Mouse (Mus musculus) testis, adult 2 months (tissue): ENCODE measurements around the gene Sephs2. TPM values are rescaled to one million over a fixed set of nuclear protein-coding genes. Genes with fewer than 3 reads are reported as not detected.

Experiments
- H3K27ac ChIP-seq: fragments of 200-500 bp; 2 replicates; pipeline ENCODE4 v1.5.1; 2012; ENCODE audit warnings: low read depth, low read length; ENCODE audit not compliant: control insufficient read depth, insufficient read depth
- H3K27me3 ChIP-seq: fragments of 200-500 bp; 2 replicates; pipeline ENCODE4 v1.6.1; 2012; ENCODE audit warnings: mild to moderate bottlenecking, low read length, moderate library complexity; ENCODE audit not compliant: control insufficient read depth, insufficient read depth
- H3K36me3 ChIP-seq: fragments of 200-500 bp; 2 replicates; pipeline ENCODE4 v1.6.1; 2012; ENCODE audit warnings: mild to moderate bottlenecking, low read length; ENCODE audit not compliant: control insufficient read depth, insufficient read depth
- H3K4me1 ChIP-seq: fragments of 200-500 bp; 2 replicates; pipeline ENCODE4 v1.6.1; 2012; ENCODE audit warnings: low read length; ENCODE audit not compliant: control insufficient read depth, insufficient read depth
- H3K4me3 ChIP-seq: fragments of 200-500 bp; 2 replicates; pipeline ENCODE4 v1.5.1; 2012; ENCODE audit warnings: low read depth, mild to moderate bottlenecking, low read length, moderate library complexity, mixed read lengths; ENCODE audit not compliant: control insufficient read depth
- CTCF ChIP-seq: fragments of 200-500 bp; IDR thresholded peaks from 2 replicates; pipeline ENCODE4 v1.5.1; 2012; ENCODE audit warnings: low read depth, mild to moderate bottlenecking, inconsistent platforms, low read length, moderate library complexity; ENCODE audit not compliant: control insufficient read depth, insufficient read depth, insufficient replicate concordance
- POLR2A ChIP-seq: fragments of 200-500 bp; IDR thresholded peaks from 2 replicates; pipeline ENCODE4 v1.6.1; 2012; ENCODE audit warnings: low read depth, mild to moderate bottlenecking, inconsistent platforms, low read length, moderate library complexity; ENCODE audit not compliant: control insufficient read depth
- polyA plus RNA-seq: library from polyadenylated mRNA; depleted of rRNA; stranded (reverse); fragments of >200 nt; gene quantifications from 2 replicates; pipeline ENCODE4 v1.2.3, GENCODE M21; 2012

Sephs2 gene
- polyA plus RNA-seq, 1 experiment: 79.1 TPM

- H3K4me3 ChIP-seq: no peak overlapping the region; the same call in 1 of the 2 replicates
- TF ChIP-seq CTCF (no peak), POLR2A (no peak)
- no peaks in the 10 kb centered on the region for H3K27me3 ChIP-seq
- H3K4me1 ChIP-seq: no peaks in the 10 kb centered on the region; the same call in 1 of the 2 replicates
- no peak overlapping the region for H3K27ac ChIP-seq
- peaks cover 2% of the 10 kb centered on the region for H3K36me3 ChIP-seq
These were observed 3.6 kb downstream of the Sephs2 start for GRCm38 (mm10) chr7:127270256-127270655.

GRCm38 (mm10) chr7:127263526-127263925 lies 10.3 kb downstream of the Sephs2 start:
- H3K27ac ChIP-seq: no peak overlapping the region
- H3K4me3 ChIP-seq: no peak overlapping the region
- H3K27me3 ChIP-seq: no peaks in the 10 kb centered on the region
- TF ChIP-seq CTCF (no peak), POLR2A (no peak)
- no peaks in the 10 kb centered on the region for H3K36me3 ChIP-seq
- peaks cover 10% of the 10 kb centered on the region for H3K4me1 ChIP-seq

DNA sequence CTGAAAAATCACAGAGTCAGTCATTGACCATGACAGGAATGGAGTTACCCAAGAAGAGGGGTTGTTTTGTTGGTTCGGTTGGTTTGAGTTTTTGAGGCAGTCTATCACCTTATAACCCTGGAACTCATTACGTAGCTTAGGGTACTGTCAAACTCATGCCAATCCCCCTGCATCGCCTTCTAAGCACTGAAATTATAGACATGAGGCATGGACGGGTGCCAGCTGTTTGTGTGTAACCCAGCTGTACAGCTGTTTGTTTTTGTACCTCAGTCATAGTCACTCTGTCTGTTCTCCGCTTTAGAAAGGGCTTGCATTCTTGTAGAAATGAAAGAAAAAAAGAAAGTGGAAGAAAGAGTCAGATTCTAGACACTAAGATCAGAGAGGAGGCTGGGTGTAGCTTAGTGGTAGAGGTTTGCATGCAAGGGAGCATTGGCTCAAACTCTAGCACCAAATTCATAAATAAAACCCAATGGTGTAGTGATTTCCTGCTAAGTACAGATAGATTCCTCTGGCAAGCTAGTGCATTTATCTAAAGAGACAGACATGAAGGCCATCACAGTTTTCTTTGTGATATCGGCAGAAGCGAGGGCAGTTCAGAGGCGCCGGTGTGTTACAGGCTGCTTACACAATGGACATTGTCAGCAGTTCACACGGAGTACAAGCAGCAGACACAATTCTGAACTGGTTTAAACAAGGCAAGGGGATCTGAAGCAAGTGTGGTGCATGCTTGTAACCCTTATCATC lies 11.5 kb downstream of the Sephs2 start:
- H3K4me1 ChIP-seq: peaks cover 10% of the 10 kb centered on the region
- TF ChIP-seq POLR2A (no peak), CTCF (no peak)
- H3K36me3 ChIP-seq: no peaks in the 10 kb centered on the region
- no peaks in the 10 kb centered on the region for H3K27me3 ChIP-seq
- no peak overlapping the region for H3K4me3 ChIP-seq
- no peak overlapping the region for H3K27ac ChIP-seq

DNA sequence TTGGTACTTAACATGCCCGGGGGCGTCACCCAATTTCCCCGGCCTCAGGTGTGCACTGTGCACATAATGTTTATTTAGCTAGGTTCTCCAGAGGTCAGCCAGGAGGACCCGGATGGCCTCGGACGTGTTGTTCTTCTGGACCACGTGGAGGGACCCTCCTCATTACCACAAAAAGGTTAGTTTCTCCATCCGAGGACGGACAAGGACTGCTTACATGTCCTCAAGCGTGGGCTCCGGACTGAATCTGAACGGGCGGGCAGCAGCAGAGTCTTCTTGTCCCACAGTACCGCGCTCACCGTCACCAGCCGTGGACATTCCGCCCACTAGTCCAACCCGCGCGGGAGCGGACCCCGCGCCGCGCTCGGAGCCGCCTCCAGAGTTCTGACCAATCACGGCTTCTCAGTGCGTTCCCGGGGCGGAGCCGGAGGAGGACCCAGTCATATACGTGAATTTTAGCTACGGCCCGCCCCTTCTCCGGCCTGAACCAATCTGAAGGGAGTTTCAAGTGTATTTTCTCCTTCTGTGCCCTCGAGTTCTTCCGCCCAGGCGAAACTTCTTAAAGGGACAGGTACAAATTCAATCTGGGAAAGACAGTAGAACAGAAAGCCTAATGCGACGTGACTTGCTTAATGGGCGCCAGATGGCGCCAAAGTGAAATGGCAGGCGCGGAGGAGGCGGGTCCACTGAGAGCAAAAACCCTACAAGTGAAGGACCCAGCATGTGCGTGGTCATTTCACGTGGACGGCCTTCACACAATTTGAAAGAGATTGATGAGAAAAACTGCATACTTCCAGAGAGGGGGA lies 13.3 kb downstream of the Sephs2 start, which contains the start of gene Dctpp1:
Dctpp1 (minus strand) TSS at position 401 of the 803 bp plus-strand sequence.
- Histone ChIP-seq H3K4me3 (peak within 1 kb of the TSS; percentile 91), H3K36me3 (no peaks in the 10 kb centered on the region), H3K27me3 (no peaks in the 10 kb centered on the region), H3K4me1 (peaks cover 10% of the 10 kb centered on the region), H3K27ac (peak within 1 kb of the TSS; percentile 59)
- TF ChIP-seq CTCF (peak; percentile 66; the same call in 1 of the 2 replicates), POLR2A (peak; percentile 77)

DNA sequence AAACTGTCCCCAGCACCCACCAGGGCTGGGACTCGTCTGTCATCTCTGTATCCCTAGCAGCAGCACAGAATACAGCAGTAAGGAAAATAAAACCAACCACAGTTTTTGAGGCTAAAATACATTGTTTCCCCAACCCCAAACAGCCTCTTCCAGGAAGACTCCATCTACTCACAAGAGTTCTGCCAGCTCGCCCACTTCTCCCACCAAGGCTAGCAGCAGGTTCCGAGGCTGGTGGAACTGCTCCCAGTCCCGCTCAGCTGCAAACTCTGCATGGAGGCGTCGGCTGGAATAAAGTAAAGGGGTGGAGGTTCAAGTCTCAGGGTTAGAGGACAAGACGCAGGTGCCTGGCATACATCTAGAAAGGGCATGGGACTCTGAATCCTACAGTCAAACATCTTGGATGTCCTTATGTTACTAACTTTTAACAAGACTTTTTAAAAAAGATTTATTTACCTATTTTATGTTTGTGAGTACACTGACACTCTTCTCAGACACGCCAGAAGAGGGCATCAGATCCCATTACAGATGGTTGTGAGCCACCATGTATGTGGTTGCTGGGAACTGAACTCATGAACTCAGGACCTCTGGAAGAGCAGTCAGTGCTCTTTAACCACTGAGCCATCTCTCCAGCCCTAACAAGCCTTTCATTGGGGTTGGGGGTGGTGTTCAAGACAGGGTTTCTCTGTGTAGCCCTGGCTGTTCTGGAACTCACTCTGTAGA lies 14.5 kb downstream of the Sephs2 start:
- TF ChIP-seq POLR2A (no peak), CTCF (no peak)
- Histone ChIP-seq H3K4me3 (no peak overlapping the region), H3K27me3 (no peaks in the 10 kb centered on the region), H3K36me3 (no peaks in the 10 kb centered on the region), H3K4me1 (peaks cover 14% of the 10 kb centered on the region), H3K27ac (no peak overlapping the region)

DNA sequence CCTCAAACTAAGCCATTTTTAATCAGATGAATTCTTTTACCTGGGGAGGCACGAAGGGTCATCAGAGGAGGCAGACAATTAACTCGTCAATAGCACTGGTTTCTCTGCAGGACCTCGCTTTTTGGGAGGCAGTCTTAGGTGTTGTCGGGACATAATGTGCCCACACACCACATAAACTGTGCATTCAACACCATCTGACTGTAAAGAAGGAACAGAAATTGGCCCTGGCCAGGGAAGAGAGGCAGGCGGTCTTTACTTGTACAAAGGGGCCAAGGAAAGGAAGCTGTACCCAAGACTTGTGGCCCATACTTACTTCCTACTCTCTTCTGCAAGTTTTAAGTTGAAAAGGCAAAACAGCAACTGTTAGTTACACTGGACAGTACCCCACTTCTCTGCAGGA lies 17.3 kb downstream of the Sephs2 start:
- H3K4me3 ChIP-seq: no peak overlapping the region
- TF ChIP-seq POLR2A (no peak), CTCF (no peak)
- H3K27me3 ChIP-seq: no peaks in the 10 kb centered on the region
- H3K4me1 ChIP-seq: peaks cover 14% of the 10 kb centered on the region
- H3K36me3 ChIP-seq: no peaks in the 10 kb centered on the region
- no peak overlapping the region for H3K27ac ChIP-seq

DNA sequence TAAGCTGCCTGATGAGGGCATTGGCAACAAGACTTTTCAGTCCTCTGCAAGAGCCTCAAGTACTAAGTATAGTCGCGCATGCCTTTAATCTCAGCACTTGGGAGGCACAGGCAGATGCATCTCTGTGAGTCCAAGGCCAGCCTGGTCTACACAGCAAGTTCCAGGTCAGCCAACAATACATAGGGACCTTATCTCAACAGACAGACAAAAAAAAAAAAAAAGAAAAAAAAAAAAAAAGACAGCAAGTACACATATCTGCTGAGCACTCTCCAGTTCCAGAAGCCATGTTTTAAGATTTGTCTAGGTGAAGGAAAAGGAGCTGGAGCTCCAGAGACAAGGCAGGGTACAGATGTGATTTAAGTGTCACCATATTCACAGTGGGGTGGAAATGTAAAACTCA lies 17.9 kb downstream of the Sephs2 start:
- TF ChIP-seq CTCF (no peak), POLR2A (no peak)
- peaks cover 12% of the 10 kb centered on the region for H3K4me1 ChIP-seq
- H3K36me3 ChIP-seq: no peaks in the 10 kb centered on the region
- H3K27ac ChIP-seq: no peak overlapping the region
- no peak overlapping the region for H3K4me3 ChIP-seq
- no peaks in the 10 kb centered on the region for H3K27me3 ChIP-seq
